7 mouse cellular contexts compared by ENCODE assay signal in genomic region chr2:25193330-25193770, GRCm38 (mm10). TPM values are rescaled to one million over a fixed set of nuclear protein-coding genes. Genes with fewer than 3 reads are reported as not detected.
DNase-seq lines count a peak whose midpoint lies in the region; ATAC-seq lines count a peak whose summit lies in the region.

No protein-coding gene starts in this region.

- intact Hi-C loops in left cerebral cortex, postnatal 14 days (cut with DNase I), result loop anchor here (2.0 to 5.0 kb wide), 2 partner anchors 35 to 64 kb away; partner anchors contain the start of gene Tmem203

- peak; percentile 67 for ATAC-seq in activated CD4-positive, CD25-positive, alpha-beta regulatory T cell, adult 4 months
- peak; percentile 49 for ATAC-seq in megakaryocyte-erythroid progenitor cell, adult 5-6 weeks (replicated peaks; ENCODE audit: low FRiP score, low TSS enrichment, poor library complexity, severe bottlenecking)

- peak; percentile 70 to 83 for DNase-seq in cerebellum, postnatal 4 days (ENCODE audit: low spot score in 2 of 2)
- DNase-seq in gastrocnemius, adult 8-10 months (ENCODE audit: low spot score in 2 of 2), result peak; percentile 69 to 80
- peak; percentile 94 for DNase-seq in induced T-regulatory cell, adult 2 months (ENCODE audit: low read depth)
- peak; percentile 87 to 88 for DNase-seq in left cerebral cortex, postnatal 14 days (ENCODE audit: low spot score in 2 of 2)
- DNase-seq in right cerebral cortex, postnatal 36 days (ENCODE audit: low spot score in 2 of 2), result peak; percentile 69 to 74

RNA-seq across cellular contexts. Expression of gene Tor4a, which starts 3.3 kb away (rescaled TPM):
- 10 to 100 TPM; 51.4 to 89.5 TPM for polyA plus RNA-seq in activated CD4-positive, CD25-positive, alpha-beta regulatory T cell, adult 4 months (2017; shearing (Covaris generic))
- total RNA-seq in gastrocnemius, adult 8-10 months (2022), result under 1 TPM; 0.48 to 0.92 (median 0.76) TPM
- total RNA-seq in left cerebral cortex, postnatal 14 days (2021), result 1 to 10 TPM; 1.7 to 2.6 TPM
- total RNA-seq in megakaryocyte-erythroid progenitor cell, adult 5-6 weeks (2014; fragmentation: Nextera tagmentation), result 12.6 and 13.0 TPM in 2 replicates
- total RNA-seq in megakaryocyte-erythroid progenitor cell, adult 5-6 weeks (2017), result 8.0 and 11.8 TPM in 2 replicates

RNA-seq across cellular contexts. Expression of gene Nrarp, which starts 12.8 kb away (rescaled TPM):
- 1 to 10 TPM in 1 of 2 experiments, under 1 TPM in 1; 0.61 to 1.2 TPM for polyA plus RNA-seq in activated CD4-positive, CD25-positive, alpha-beta regulatory T cell, adult 4 months (2017; shearing (Covaris generic))
- total RNA-seq in gastrocnemius, adult 8-10 months (2022), result 1 to 10 TPM; 3.0 to 7.1 (median 5.9) TPM
- total RNA-seq in left cerebral cortex, postnatal 14 days (2021), result 10 to 100 TPM; 38.6 to 44.9 TPM
- 3.5 and 4.6 TPM in 2 replicates for total RNA-seq in megakaryocyte-erythroid progenitor cell, adult 5-6 weeks (2014; fragmentation: Nextera tagmentation)
- 1.3 and 2.4 TPM in 2 replicates for total RNA-seq in megakaryocyte-erythroid progenitor cell, adult 5-6 weeks (2017)

RNA-seq across cellular contexts. Expression of gene Nelfb, which starts 17.9 kb away (rescaled TPM):
- 10 to 100 TPM; 41.1 to 49.1 TPM for polyA plus RNA-seq in activated CD4-positive, CD25-positive, alpha-beta regulatory T cell, adult 4 months (2017; shearing (Covaris generic))
- 10 to 100 TPM; 20.8 to 28.3 (median 22.6) TPM for total RNA-seq in gastrocnemius, adult 8-10 months (2022)
- 10 to 100 TPM; 49.9 to 52.1 TPM for total RNA-seq in left cerebral cortex, postnatal 14 days (2021)
- 50.8 and 67.6 TPM in 2 replicates for total RNA-seq in megakaryocyte-erythroid progenitor cell, adult 5-6 weeks (2014; fragmentation: Nextera tagmentation)
- total RNA-seq in megakaryocyte-erythroid progenitor cell, adult 5-6 weeks (2017), result 26.4 and 28.2 TPM in 2 replicates

RNA-seq across cellular contexts. Expression of gene Stpg3, which starts 21.1 kb away (rescaled TPM):
- not detected for polyA plus RNA-seq in activated CD4-positive, CD25-positive, alpha-beta regulatory T cell, adult 4 months (2017; shearing (Covaris generic))
- total RNA-seq in gastrocnemius, adult 8-10 months (2022), result not detected
- under 1 TPM; 0.27 to 0.44 TPM for total RNA-seq in left cerebral cortex, postnatal 14 days (2021)
- not detected in 2 replicates for total RNA-seq in megakaryocyte-erythroid progenitor cell, adult 5-6 weeks (2014; fragmentation: Nextera tagmentation)
- total RNA-seq in megakaryocyte-erythroid progenitor cell, adult 5-6 weeks (2017), result 3.2 TPM in 1 of 2 replicates, not detected in the other

RNA-seq across cellular contexts. Expression of gene Fam166a, which starts 25.2 kb away (rescaled TPM):
- polyA plus RNA-seq in activated CD4-positive, CD25-positive, alpha-beta regulatory T cell, adult 4 months (2017; shearing (Covaris generic)), result not detected
- not detected for total RNA-seq in gastrocnemius, adult 8-10 months (2022)
- total RNA-seq in left cerebral cortex, postnatal 14 days (2021), result not detected
- not detected in 2 replicates for total RNA-seq in megakaryocyte-erythroid progenitor cell, adult 5-6 weeks (2014; fragmentation: Nextera tagmentation)
- not detected in 2 replicates for total RNA-seq in megakaryocyte-erythroid progenitor cell, adult 5-6 weeks (2017)

Comparison
In these comparisons a context has a peak if more than half of its experiments do, and no peak if none do; other contexts are left out.
1. Peak in every context shown above with its lines: DNase-seq and ATAC-seq.
2. RNA of gene Nrarp, which starts 12.8 kb away (total RNA-seq): 38.6 to 44.9 TPM in left cerebral cortex, postnatal 14 days; 3.0 to 7.1 TPM in gastrocnemius, adult 8-10 months and 1.3 to 4.6 TPM in megakaryocyte-erythroid progenitor cell, adult 5-6 weeks; every median in the first group is over 4 times any median in the second.